Mouse (Mus musculus) small intestine, adult 2 months (tissue): ENCODE data around the gene Prtg.

Experiments
- CTCF ChIP-seq: fragments of 200-500 bp; IDR thresholded peaks from 2 replicates; pipeline ENCODE4 v1.5.1; 2012; ENCODE audit warnings: low read depth, mild to moderate bottlenecking, control low read depth, inconsistent platforms, low read length, moderate library complexity, mixed read lengths; ENCODE audit not compliant: insufficient replicate concordance, insufficient read length; ENCODE audit errors: extremely low read depth
- POLR2A ChIP-seq: fragments of 200-500 bp; IDR thresholded peaks from 2 replicates; pipeline ENCODE4 v1.6.1; 2012; ENCODE audit warnings: low read depth, mild to moderate bottlenecking, control low read depth, inconsistent platforms, low read length, moderate library complexity

DNA sequence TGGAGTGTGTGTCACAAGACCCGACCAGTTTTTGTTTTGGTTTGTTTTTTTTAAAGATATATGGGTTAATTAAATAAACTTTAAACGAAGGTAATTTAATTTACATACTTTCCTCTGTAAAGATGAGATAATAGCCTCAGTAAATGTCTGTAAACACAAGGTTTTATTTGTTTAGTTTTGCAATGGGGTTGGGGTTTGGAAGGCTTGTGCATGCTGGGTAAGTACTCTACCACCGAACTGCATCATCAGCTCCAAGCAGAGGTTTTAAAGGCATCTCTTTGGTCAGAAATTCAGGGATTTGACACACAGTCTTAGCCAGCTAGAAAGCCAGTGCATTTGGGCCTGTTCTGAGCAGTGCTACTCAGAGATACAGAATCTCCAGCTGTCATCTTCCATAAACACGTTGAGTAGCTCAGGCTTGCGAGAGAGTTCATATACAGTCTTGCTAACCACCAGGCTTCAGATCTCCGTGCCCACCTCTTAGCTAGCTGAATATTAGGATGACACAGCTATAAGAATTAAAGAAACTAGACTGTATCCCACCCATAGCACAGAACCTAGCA lies 31.0 kb downstream of the Prtg start:
- TF ChIP-seq CTCF: no peak
- no peak for TF ChIP-seq POLR2A
